Mouse (Mus musculus) spleen, postnatal 36 days (tissue): Measurements from ENCODE around the gene Phactr1.

Experiments
- DNase-seq, 2 experiments: peaks; one replicate each; pipeline ENCODE4 v3.0.0; 2022; ENCODE audit warnings: low spot score in 2 of 2, mixed read lengths in 1 of 2

The Phactr1 gene

GRCm38 (mm10) chr13:42680391-42680994 lies at the start of gene Phactr1:
Gene Phactr1 (plus strand): TSS chr13:42680623.
- no peak for DNase-seq

GRCm38 (mm10) chr13:42634908-42635307 lies 45.5 kb upstream of the Phactr1 start:
- DNase-seq, result no peak

GRCm38 (mm10) chr13:42650228-42650627 lies 30.2 kb upstream of the Phactr1 start:
- DNase-seq, result no peak

GRCm38 (mm10) chr13:42656643-42657315 lies 23.6 kb upstream of the Phactr1 start:
- DNase-seq, result no peak

- no peak for DNase-seq
Observed at GRCm38 (mm10) chr13:42671651-42672290, 8.7 kb upstream of the Phactr1 start.

- DNase-seq, result no peak
Observed at GRCm38 (mm10) chr13:42681299-42681698, 876 bp downstream of the Phactr1 start.

- DNase-seq, result no peak
Observed at GRCm38 (mm10) chr13:42684181-42684580, 3.8 kb downstream of the Phactr1 start.

GRCm38 (mm10) chr13:42692233-42692632 lies 11.8 kb downstream of the Phactr1 start:
- DNase-seq, result no peak

- DNase-seq, result no peak
Observed at GRCm38 (mm10) chr13:42696641-42697040, 16.2 kb downstream of the Phactr1 start.

GRCm38 (mm10) chr13:42709148-42709547 lies 28.7 kb downstream of the Phactr1 start:
- DNase-seq, result no peak

GRCm38 (mm10) chr13:42709611-42710331 lies 29.3 kb downstream of the Phactr1 start:
- no peak for DNase-seq

- DNase-seq, result no peak
Observed at GRCm38 (mm10) chr13:42711510-42711909, 31.1 kb downstream of the Phactr1 start.

- DNase-seq, result no peak
Observed at GRCm38 (mm10) chr13:42719401-42719800, 39.0 kb downstream of the Phactr1 start.

- no peak for DNase-seq
Observed at GRCm38 (mm10) chr13:42720135-42720534, 39.7 kb downstream of the Phactr1 start.

- no peak for DNase-seq
Observed at GRCm38 (mm10) chr13:42720648-42721047, 40.2 kb downstream of the Phactr1 start.

- no peak for DNase-seq
Observed at GRCm38 (mm10) chr13:42724011-42724410, 43.6 kb downstream of the Phactr1 start.

- DNase-seq, result no peak
Observed at GRCm38 (mm10) chr13:42725709-42726231, 45.3 kb downstream of the Phactr1 start.

- no peak for DNase-seq
Observed at GRCm38 (mm10) chr13:42737486-42737885, 57.1 kb downstream of the Phactr1 start.

- DNase-seq, result no peak
Observed at GRCm38 (mm10) chr13:42738152-42738551, 57.7 kb downstream of the Phactr1 start.

GRCm38 (mm10) chr13:42742226-42742625 lies 61.8 kb downstream of the Phactr1 start:
- no peak for DNase-seq

GRCm38 (mm10) chr13:42744467-42744866 lies 64.0 kb downstream of the Phactr1 start:
- no peak for DNase-seq
